Mouse (Mus musculus) inflammation-experienced regulatory T-cells (primary cell): Measurements from ENCODE around the gene Defb29. TPM values are rescaled to one million over a fixed set of nuclear protein-coding genes. Genes with fewer than 3 reads are reported as not detected.

Source experiments
- polyA plus RNA-seq, 2 experiments: library from polyadenylated mRNA; unstranded; fragments of 100-300 nt; shearing (Covaris generic); gene quantifications; one replicate each; pipeline ENCODE4 v1.2.1; 2017

Gene Defb29
- polyA plus RNA-seq: not detected

DNA sequence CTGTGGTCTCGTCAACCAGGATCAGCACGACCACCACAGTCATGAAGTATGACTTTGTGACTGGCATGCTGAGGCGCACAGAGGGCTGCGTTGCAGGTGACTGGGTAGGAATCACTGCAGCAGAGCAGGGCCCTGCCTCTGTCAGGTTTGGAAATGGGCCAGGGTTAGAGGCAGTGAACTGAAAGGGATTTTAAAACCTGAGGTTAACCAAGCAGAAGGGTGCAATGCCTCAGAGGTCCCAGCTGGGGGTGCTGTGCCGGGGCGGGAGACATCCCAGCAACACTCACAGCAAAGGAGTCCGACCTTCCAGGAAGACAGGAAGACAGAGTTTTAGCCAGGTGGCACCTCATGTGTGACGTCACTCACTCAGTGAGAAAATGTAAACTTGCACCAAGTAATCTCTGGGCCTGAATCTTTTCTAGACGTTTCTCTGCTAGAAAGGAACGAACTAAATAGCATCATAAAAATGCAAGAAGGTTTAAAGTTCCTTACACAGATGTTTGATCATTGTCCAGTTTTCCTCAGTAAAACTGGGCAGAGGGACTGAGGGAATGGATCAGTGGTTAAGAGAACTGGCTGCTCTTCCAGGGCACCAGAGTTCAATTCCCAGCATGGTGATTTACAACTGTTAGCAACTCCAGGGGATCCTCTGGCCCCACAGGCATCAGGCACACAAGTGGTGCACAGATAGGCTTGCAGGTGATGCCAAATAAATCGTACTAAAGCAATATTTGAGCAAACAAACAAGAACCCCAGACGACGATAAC is at the start of gene Defb29:
Gene Defb29 (minus strand): TSS at position 155 of the 767 bp plus-strand sequence.

GRCm38 (mm10) chr2:152580107-152580506 is 40.2 kb upstream of the Defb29 start, which contains the start of gene Defb19:
Gene Defb19 (minus strand): TSS chr2:152580312.

DNA sequence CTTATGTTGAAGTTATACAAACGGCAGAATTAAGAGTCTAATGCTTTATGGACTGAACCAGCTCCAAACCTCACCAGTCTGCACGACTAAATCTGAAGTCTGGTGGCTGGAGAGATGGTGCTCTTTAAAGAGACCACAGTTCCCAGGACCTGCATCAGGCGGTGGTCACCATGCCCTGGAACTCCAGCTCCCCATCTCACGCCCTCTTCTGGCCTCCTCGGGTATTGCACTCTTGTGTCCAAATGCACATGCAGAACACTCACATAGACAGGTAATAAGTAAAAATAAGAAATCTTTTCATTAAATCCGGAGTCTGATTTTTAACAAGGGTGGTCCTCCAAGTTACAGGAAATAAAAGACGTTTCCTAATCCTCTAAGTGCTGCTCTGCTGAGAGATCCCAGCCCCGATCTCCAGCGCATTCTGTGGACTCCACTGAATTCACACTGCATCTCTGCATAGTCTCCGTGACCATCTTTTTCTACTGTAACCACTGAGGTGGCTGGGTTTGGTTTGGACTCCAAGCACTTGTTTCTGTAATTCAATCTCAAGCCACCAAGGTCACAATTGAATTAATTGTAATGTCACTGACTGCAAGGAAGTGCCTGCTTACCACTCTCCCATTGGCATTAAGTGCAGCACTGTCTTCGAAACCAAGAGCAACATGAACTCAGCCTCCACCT is 32.4 kb upstream of the Defb29 start, which contains the start of gene Defb21:
Gene Defb21 (plus strand): TSS at position 631 of the 681 bp plus-strand sequence.

DNA sequence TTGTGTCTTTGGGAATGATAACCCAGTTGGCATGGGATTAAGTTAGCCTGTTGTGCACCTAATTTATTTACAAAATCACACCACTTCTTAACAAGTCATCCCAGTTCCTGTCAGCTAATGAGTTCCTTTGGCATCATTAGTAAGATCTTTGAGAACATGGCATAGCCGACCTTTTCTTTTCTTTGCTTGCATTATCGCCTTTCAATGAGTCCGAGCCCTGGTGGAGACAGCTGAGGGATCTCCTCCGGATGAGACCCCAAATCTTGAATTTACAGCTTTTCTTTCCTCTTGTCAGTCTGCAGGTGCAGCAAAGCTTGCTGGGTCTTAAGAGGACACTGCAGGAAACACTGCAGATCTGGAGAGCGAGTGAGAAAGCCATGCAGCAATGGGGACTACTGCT is 29.1 kb upstream of the Defb29 start, which contains the start of gene Gm17416:
Gene Gm17416 (plus strand): TSS at position 301 of the 400 bp plus-strand sequence.

DNA sequence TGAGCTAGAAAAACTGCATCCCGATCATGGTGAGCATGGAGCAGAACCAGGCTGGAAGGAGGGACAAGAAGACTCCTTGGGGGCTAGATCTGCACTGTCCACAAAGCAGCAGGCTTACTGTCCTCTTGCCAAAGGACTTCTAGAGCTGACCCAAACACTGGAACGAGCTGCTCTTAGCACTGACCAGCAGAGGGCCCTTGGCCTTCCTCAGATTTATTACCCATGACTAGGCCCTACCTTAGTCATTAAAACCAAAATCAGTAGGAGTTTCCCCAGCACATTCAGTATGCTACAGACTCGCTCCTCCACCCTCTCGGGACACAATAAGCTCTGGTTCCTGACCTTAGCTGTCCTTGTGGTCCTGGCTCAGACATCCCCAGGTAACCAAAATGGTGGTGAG is 21.9 kb downstream of the Defb29 start, which contains the start of gene Defb28:
Gene Defb28 (plus strand): TSS at position 275 of the 400 bp plus-strand sequence.

GRCm38 (mm10) chr2:152511592-152511991 is 28.3 kb downstream of the Defb29 start, which contains the start of gene Defb26:
Gene Defb26 (minus strand): TSS chr2:152511692.

GRCm38 (mm10) chr2:152490038-152490437 is 49.9 kb downstream of the Defb29 start, which contains the start of gene Defb22:
Gene Defb22 (minus strand): TSS chr2:152490138.

Other genes with a start within 250 kb of the Defb29 start
- 10 to 100 TPM; 57.5 to 70.2 TPM for gene Tbc1d20, start 246.3 kb downstream of the Defb29 start, polyA plus RNA-seq
- gene Rbck1, start 207.4 kb downstream of the Defb29 start, polyA plus RNA-seq: 100 to 1,000 TPM; 268 to 303 TPM
- 1 to 10 TPM; 2.4 to 2.8 TPM for gene Trib3, start 196.1 kb downstream of the Defb29 start, polyA plus RNA-seq
- 1 to 10 TPM in 1 of 2 experiments, not detected in 1; 1.7 TPM for gene Nrsn2, start 163.5 kb downstream of the Defb29 start, polyA plus RNA-seq
- 1 to 10 TPM in 1 of 2 experiments, under 1 TPM in 1; 0.96 to 1.0 TPM for gene Sox12, start 142.0 kb downstream of the Defb29 start, polyA plus RNA-seq
- gene Zcchc3, start 125.1 kb downstream of the Defb29 start, polyA plus RNA-seq: 1 to 10 TPM; 3.2 to 5.2 TPM
- under 1 TPM in 1 of 2 experiments, not detected in 1; 0.32 TPM for gene 6820408C15Rik, start 124.5 kb downstream of the Defb29 start, polyA plus RNA-seq
- gene Defb23, start 75.5 kb downstream of the Defb29 start, polyA plus RNA-seq: not detected
- gene Defb20, start 63.0 kb downstream of the Defb29 start, polyA plus RNA-seq: not detected
- gene Defb22, start 50.0 kb downstream of the Defb29 start, polyA plus RNA-seq: under 1 TPM in 1 of 2 experiments, not detected in 1; 0.93 TPM
- gene Defb26, start 28.4 kb downstream of the Defb29 start, polyA plus RNA-seq: not detected
- not detected for gene Defb28, start 21.8 kb downstream of the Defb29 start, polyA plus RNA-seq
- gene Gm17416, start 29.2 kb upstream of the Defb29 start, polyA plus RNA-seq: not detected
- not detected for gene Defb21, start 32.6 kb upstream of the Defb29 start, polyA plus RNA-seq
- gene Defb19, start 40.2 kb upstream of the Defb29 start, polyA plus RNA-seq: 1 to 10 TPM in 1 of 2 experiments, not detected in 1; 1.0 TPM
- gene Defb45, start 59.3 kb upstream of the Defb29 start, polyA plus RNA-seq: not detected
- gene Defb36, start 64.2 kb upstream of the Defb29 start, polyA plus RNA-seq: under 1 TPM in 1 of 2 experiments, not detected in 1; 0.86 TPM
- gene Defb25, start 83.0 kb upstream of the Defb29 start, polyA plus RNA-seq: not detected
- gene Rem1, start 86.9 kb upstream of the Defb29 start, polyA plus RNA-seq: not detected
- 100 to 1,000 TPM; 196 to 218 TPM for gene H13, start 129.4 kb upstream of the Defb29 start, polyA plus RNA-seq
- 10 to 100 TPM in 1 of 2 experiments, 1 to 10 TPM in 1; 4.9 to 10.2 TPM for gene Mcts2, start 146.9 kb upstream of the Defb29 start, polyA plus RNA-seq
- under 1 TPM; 0.40 to 0.46 TPM for gene Id1, start 196.2 kb upstream of the Defb29 start, polyA plus RNA-seq
- gene Cox4i2, start 214.1 kb upstream of the Defb29 start, polyA plus RNA-seq: 1 to 10 TPM in 1 of 2 experiments, under 1 TPM in 1; 0.36 to 1.8 TPM